Mouse (Mus musculus) MEL (cell line): ENCODE measurements at regions not wholly inside any gene's neighbourhood (a gene's known extent, or its start where the extent isn't known, plus 50 kb on each side); places are given as distances from the start of the nearest gene placed in this dataset.

ENCODE experiments used
- DNase-seq: peaks from one replicate; pipeline ENCODE4 v3.0.0; 2011; ENCODE audit warnings: low read depth, low spot score
- H3K27ac ChIP-seq: 2 replicates; pipeline ENCODE4 v1.5.1; 2012; ENCODE audit warnings: low read depth, mild to moderate bottlenecking, control low read depth, low read length, moderate library complexity; ENCODE audit not compliant: control insufficient read depth
- H3K27me3 ChIP-seq, 2 experiments: fragments of 150-350 bp in 1 of 2; sonication (generic) in 1 of 2; 2 replicates each; pipeline ENCODE4 v1.6.1; 2012; ENCODE audit warnings: low read length in 2 of 2, mild to moderate bottlenecking in 2 of 2, improper control_type of control experiment in 1 of 2, moderate library complexity in 1 of 2; ENCODE audit not compliant: insufficient read depth in 2 of 2, control insufficient read depth in 1 of 2
- H3K36me3 ChIP-seq, 2 experiments: 2 replicates each; pipeline ENCODE4 v1.6.1; 2012 to 2014; ENCODE audit warnings: low read length in 2 of 2, improper control_type of control experiment in 1 of 2, inconsistent platforms in 1 of 2, mild to moderate bottlenecking in 1 of 2; ENCODE audit not compliant: insufficient read depth in 2 of 2, control insufficient read depth in 1 of 2
- H3K4me1 ChIP-seq, 2 experiments: fragments of 150-350 bp in 1 of 2; sonication (generic) in 1 of 2; 2 replicates each; pipeline ENCODE4 v1.6.1; 2012; ENCODE audit warnings: low read length in 2 of 2, improper control_type of control experiment in 1 of 2, mild to moderate bottlenecking in 1 of 2; ENCODE audit not compliant: insufficient read depth in 2 of 2, control insufficient read depth in 1 of 2
- H3K4me3 ChIP-seq, 2 experiments: fragments of 150-350 bp in 1 of 2; sonication (generic) in 1 of 2; 2 replicates each; pipeline ENCODE4 v1.5.1; 2012; ENCODE audit warnings: low read depth in 2 of 2, low read length in 2 of 2, mild to moderate bottlenecking in 2 of 2, moderate library complexity in 2 of 2, control low read depth in 1 of 2, improper control_type of control experiment in 1 of 2; ENCODE audit not compliant: control insufficient read depth in 1 of 2, insufficient read depth in 1 of 2
- H3K79me2 ChIP-seq: 2 replicates; pipeline ENCODE4 v1.6.1; 2012; ENCODE audit warnings: mild to moderate bottlenecking, low read length, moderate library complexity; ENCODE audit not compliant: control insufficient read depth, poor library complexity, insufficient read depth
- H3K9ac ChIP-seq: 2 replicates; pipeline ENCODE4 v1.6.1; 2012; ENCODE audit warnings: low read depth, mild to moderate bottlenecking, control low read depth, low read length, moderate library complexity; ENCODE audit not compliant: control insufficient read depth, poor library complexity, severe bottlenecking
- H3K9me3 ChIP-seq: fragments of 150-350 bp; sonication (generic); replicated peaks from 2 replicates; pipeline ENCODE4 v1.6.1; 2012; ENCODE audit warnings: mild to moderate bottlenecking, low read length, improper control_type of control experiment, moderate library complexity; ENCODE audit not compliant: insufficient read depth
- BHLHE40 ChIP-seq: IDR thresholded peaks from 2 replicates; pipeline ENCODE4 v1.6.1; 2012; ENCODE audit warnings: low read depth, mild to moderate bottlenecking, inconsistent platforms, low read length, improper control_type of control experiment, borderline replicate concordance
- CHD2 ChIP-seq: IDR thresholded peaks from 2 replicates; pipeline ENCODE4 v1.6.1; 2011; ENCODE audit warnings: low read length, improper control_type of control experiment
- CTCF ChIP-seq, 3 experiments: IDR thresholded peaks in 2 of 3; conservative IDR thresholded peaks in 1 of 3; 2 replicates each; pipeline ENCODE4 v1.5.1; 2011 to 2012; ENCODE audit warnings: low read length in 3 of 3, low read depth in 2 of 3, mild to moderate bottlenecking in 2 of 3, improper control_type of control experiment in 1 of 3, inconsistent platforms in 1 of 3, mixed read lengths in 1 of 3, moderate library complexity in 1 of 3; ENCODE audit not compliant: control insufficient read depth in 1 of 3, insufficient read depth in 1 of 3, poor library complexity in 1 of 3, severe bottlenecking in 1 of 3
- E2F4 ChIP-seq: IDR thresholded peaks from 2 replicates; pipeline ENCODE4 v1.6.1; 2011; ENCODE audit warnings: low read depth, low read length, improper control_type of control experiment, borderline replicate concordance
- ELF1 ChIP-seq: IDR thresholded peaks from 2 replicates; pipeline ENCODE4 v1.6.1; 2014; ENCODE audit warnings: low read depth, mild to moderate bottlenecking, inconsistent platforms, low read length, improper control_type of control experiment, moderate library complexity
- EP300 ChIP-seq, 2 experiments: IDR thresholded peaks; 2 replicates each; pipeline ENCODE4 v1.6.1; 2011; ENCODE audit warnings: improper control_type of control experiment in 2 of 2, low read length in 2 of 2, low read depth in 1 of 2, mild to moderate bottlenecking in 1 of 2
- ETS1 ChIP-seq: IDR thresholded peaks from 2 replicates; pipeline ENCODE4 v1.6.1; 2012; ENCODE audit warnings: low read depth, mild to moderate bottlenecking, inconsistent platforms, low read length, improper control_type of control experiment, moderate library complexity
- KAT2A ChIP-seq: conservative IDR thresholded peaks from 2 replicates; pipeline ENCODE4 v1.6.1; 2012; ENCODE audit warnings: low read depth, low read length, improper control_type of control experiment, inconsistent platforms
- MAFK ChIP-seq: IDR thresholded peaks from 2 replicates; pipeline ENCODE4 v1.6.1; 2011; ENCODE audit warnings: low read depth, mild to moderate bottlenecking, low read length, improper control_type of control experiment, borderline replicate concordance
- MAX ChIP-seq: IDR thresholded peaks from 2 replicates; pipeline ENCODE4 v1.6.1; 2011; ENCODE audit warnings: low read length, improper control_type of control experiment
- MAZ ChIP-seq: IDR thresholded peaks from 2 replicates; pipeline ENCODE4 v1.6.1; 2012; ENCODE audit warnings: low read depth, mild to moderate bottlenecking, inconsistent platforms, low read length, improper control_type of control experiment
- MEF2A ChIP-seq: IDR thresholded peaks from 2 replicates; pipeline ENCODE4 v1.6.1; 2014; ENCODE audit warnings: low read depth, mild to moderate bottlenecking, inconsistent platforms, low read length, improper control_type of control experiment; ENCODE audit not compliant: poor library complexity, insufficient replicate concordance, severe bottlenecking; ENCODE audit errors: extremely low read depth
- NRF1 ChIP-seq: IDR thresholded peaks from 2 replicates; pipeline ENCODE4 v1.6.1; 2014; ENCODE audit warnings: low read depth, mild to moderate bottlenecking, inconsistent platforms, low read length, improper control_type of control experiment, moderate library complexity; ENCODE audit not compliant: poor library complexity, insufficient read depth, severe bottlenecking
- POLR2A ChIP-seq, 2 experiments: IDR thresholded peaks; 2 replicates each; pipeline ENCODE4 v1.6.1; 2011 to 2012; ENCODE audit warnings: low read length in 2 of 2, mild to moderate bottlenecking in 2 of 2, control low read depth in 1 of 2, improper control_type of control experiment in 1 of 2, low read depth in 1 of 2, moderate library complexity in 1 of 2; ENCODE audit not compliant: control insufficient read depth in 1 of 2, insufficient read depth in 1 of 2, poor library complexity in 1 of 2
- POLR2AphosphoS5 ChIP-seq: IDR thresholded peaks from 2 replicates; pipeline ENCODE4 v1.6.1; 2012; ENCODE audit warnings: low read depth, borderline replicate concordance, mild to moderate bottlenecking, inconsistent platforms, low read length, moderate library complexity, mixed read lengths
- RAD21 ChIP-seq: IDR thresholded peaks from 2 replicates; pipeline ENCODE4 v1.6.1; 2011; ENCODE audit warnings: mild to moderate bottlenecking, low read depth, low read length, improper control_type of control experiment
- RCOR1 ChIP-seq: IDR thresholded peaks from 2 replicates; pipeline ENCODE4 v1.6.1; 2012; ENCODE audit warnings: low read depth, mild to moderate bottlenecking, inconsistent platforms, low read length, improper control_type of control experiment
- SIN3A ChIP-seq: IDR thresholded peaks from 2 replicates; pipeline ENCODE4 v1.6.1; 2012; ENCODE audit warnings: low read length, improper control_type of control experiment, inconsistent platforms
- TAL1 ChIP-seq: IDR thresholded peaks from 2 replicates; pipeline ENCODE4 v1.6.1; 2012; ENCODE audit warnings: mild to moderate bottlenecking, inconsistent platforms, low read length, moderate library complexity, mixed read lengths
- TBP ChIP-seq: IDR thresholded peaks from 2 replicates; pipeline ENCODE4 v1.8.0; 2011; ENCODE audit warnings: low read depth, low read length, improper control_type of control experiment
- TCF12 ChIP-seq: IDR thresholded peaks from 2 replicates; pipeline ENCODE4 v1.6.1; 2014; ENCODE audit warnings: low read depth, mild to moderate bottlenecking, inconsistent platforms, low read length, improper control_type of control experiment, moderate library complexity
- UBTF ChIP-seq: IDR thresholded peaks from 2 replicates; pipeline ENCODE4 v1.6.1; 2012; ENCODE audit warnings: low read depth, mild to moderate bottlenecking, inconsistent platforms, low read length, improper control_type of control experiment, moderate library complexity, borderline replicate concordance; ENCODE audit not compliant: insufficient read depth
- USF2 ChIP-seq, 2 experiments: IDR thresholded peaks; 2 replicates each; pipeline ENCODE4 v1.6.1; 2011 to 2012; ENCODE audit warnings: improper control_type of control experiment in 2 of 2, low read length in 2 of 2, borderline replicate concordance in 1 of 2, inconsistent platforms in 1 of 2, low read depth in 1 of 2, mild to moderate bottlenecking in 1 of 2; ENCODE audit not compliant: insufficient read depth in 1 of 2
- ZC3H11A ChIP-seq: IDR thresholded peaks from 2 replicates; pipeline ENCODE4 v1.6.1; 2012; ENCODE audit warnings: low read depth, mild to moderate bottlenecking, inconsistent platforms, low read length, improper control_type of control experiment
- ZKSCAN1 ChIP-seq: IDR thresholded peaks from 2 replicates; pipeline ENCODE4 v1.6.1; 2012; ENCODE audit warnings: low read depth, mild to moderate bottlenecking, inconsistent platforms, low read length, improper control_type of control experiment, moderate library complexity
- ZNF384 ChIP-seq: IDR thresholded peaks from 2 replicates; pipeline ENCODE4 v1.6.1; 2012; ENCODE audit warnings: low read depth, mild to moderate bottlenecking, inconsistent platforms, low read length, improper control_type of control experiment

DNA sequence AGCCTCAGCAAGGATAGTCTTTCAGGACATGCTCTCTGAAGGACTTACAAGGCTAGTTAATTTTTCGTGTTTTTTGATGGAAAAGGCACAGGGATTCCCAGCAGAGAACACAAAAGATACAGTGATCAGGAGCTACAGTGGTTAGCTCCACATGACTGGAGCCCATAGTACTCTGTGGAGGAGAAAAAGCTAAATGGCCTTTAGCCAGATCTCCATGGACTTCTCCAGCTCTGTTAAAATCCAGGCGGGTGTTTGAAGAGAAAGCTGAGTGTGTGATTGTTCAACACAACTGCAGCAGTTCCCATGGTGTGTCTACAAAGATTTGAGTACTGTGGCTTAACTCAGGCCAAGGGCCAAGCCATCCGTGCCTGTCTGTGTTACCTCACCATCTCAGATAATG, 57.0 kb upstream of the Gm4737 start:
- peaks cover 0 to 2% of the 10 kb centered on the region in 2 experiments; a peak in 1 of 4 replicates for H3K36me3 ChIP-seq
- no peak overlapping the region for H3K27ac ChIP-seq
- no peak overlapping the region for H3K9ac ChIP-seq
- no peak for TF ChIP-seq ELF1
- TF ChIP-seq EP300 (IDR thresholded peaks at IDR 0.05; ENCODE audit: low read depth in 1 of 2, low read length in 2 of 2): no peak
- TF ChIP-seq KAT2A: no peak
- TF ChIP-seq TAL1: no peak
- TF ChIP-seq MAFK: no peak
- no peak for TF ChIP-seq POLR2AphosphoS5
- TF ChIP-seq TBP: no peak
- TF ChIP-seq MEF2A: no peak
- no peak for TF ChIP-seq ZKSCAN1
- no peak for TF ChIP-seq SIN3A
- no peak for TF ChIP-seq ZNF384
- no peak for TF ChIP-seq E2F4
- no peak for TF ChIP-seq RCOR1
- no peak for TF ChIP-seq BHLHE40
- TF ChIP-seq POLR2A (IDR thresholded peaks at IDR 0.05; ENCODE audit: control insufficient read depth in 1 of 2, insufficient read depth in 1 of 2, low read depth in 1 of 2, low read length in 2 of 2, poor library complexity in 1 of 2): no peak
- TF ChIP-seq CTCF (IDR thresholded peaks at IDR 0.05 in 2 of 3, conservative IDR thresholded peaks at IDR 0.05 in 1 of 3; ENCODE audit: control insufficient read depth in 1 of 3, insufficient read depth in 1 of 3, low read depth in 2 of 3, low read length in 3 of 3, poor library complexity in 1 of 3, severe bottlenecking in 1 of 3): no peak
- no peak for TF ChIP-seq NRF1
- TF ChIP-seq TCF12: no peak
- TF ChIP-seq MAX: no peak
- TF ChIP-seq RAD21: no peak
- no peak for DNase-seq
- peak overlapping the region in 1 of 2 experiments; percentile 23; a peak in 2 of 4 replicates for H3K4me3 ChIP-seq
- H3K9me3 ChIP-seq: no peaks in the 10 kb centered on the region
- no peaks in the 10 kb centered on the region for H3K27me3 ChIP-seq
- H3K4me1 ChIP-seq: no peaks in the 10 kb centered on the region
- no peaks in the 10 kb centered on the region for H3K79me2 ChIP-seq

DNA sequence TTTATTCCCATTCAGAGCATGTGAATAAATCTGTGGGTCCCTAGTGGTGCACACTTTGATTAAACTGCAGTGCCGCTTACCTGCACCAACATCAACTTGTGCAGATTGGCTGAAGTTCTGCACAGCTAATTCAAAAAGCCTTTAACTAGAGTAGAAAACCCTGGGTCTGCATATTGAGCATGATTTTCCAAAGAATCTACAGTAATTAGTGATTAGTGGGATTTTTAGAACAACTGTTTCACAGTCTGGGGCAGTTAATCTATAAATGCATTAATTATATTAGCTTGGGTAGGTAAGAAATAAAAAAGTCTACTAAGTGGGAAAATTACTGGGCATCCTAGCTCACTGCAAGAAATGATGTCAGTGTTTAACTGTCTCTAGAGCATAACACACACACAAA, 50.2 kb upstream of the Gm4737 start:
- H3K36me3 ChIP-seq: no peaks in the 10 kb centered on the region
- no peaks in the 10 kb centered on the region for H3K79me2 ChIP-seq
- no peaks in the 10 kb centered on the region for H3K4me1 ChIP-seq
- no peak overlapping the region for H3K9ac ChIP-seq
- H3K4me3 ChIP-seq: no peak overlapping the region
- H3K27me3 ChIP-seq: no peaks in the 10 kb centered on the region
- H3K9me3 ChIP-seq: no peaks in the 10 kb centered on the region
- no peak for TF ChIP-seq MAX
- TF ChIP-seq TBP: no peak
- TF ChIP-seq ELF1: no peak
- TF ChIP-seq USF2 (IDR thresholded peaks at IDR 0.05; ENCODE audit: borderline replicate concordance in 1 of 2, insufficient read depth in 1 of 2, low read depth in 1 of 2, low read length in 2 of 2): no peak
- no peak for TF ChIP-seq ZC3H11A
- TF ChIP-seq ZKSCAN1: no peak
- no peak for TF ChIP-seq ETS1
- no peak for TF ChIP-seq MEF2A
- TF ChIP-seq POLR2AphosphoS5: no peak
- no peak for TF ChIP-seq UBTF
- no peak for TF ChIP-seq CHD2
- no peak for TF ChIP-seq MAZ
- no peak for DNase-seq
- no peak overlapping the region for H3K27ac ChIP-seq
